Mouse (Mus musculus) CH12.LX (cell line): ENCODE results near the gene Map1b.

Experiments
- CHD1 ChIP-seq: IDR thresholded peaks from 2 replicates; pipeline ENCODE4 v1.6.1; 2012; ENCODE audit warnings: low read depth, low read length, improper control_type of control experiment, inconsistent platforms
- CTCF ChIP-seq, 2 experiments: IDR thresholded peaks in 1 of 2; conservative IDR thresholded peaks in 1 of 2; 2 replicates each; pipeline ENCODE4 v1.5.1; 2011 to 2012; ENCODE audit warnings: low read depth in 2 of 2, low read length in 2 of 2, improper control_type of control experiment in 1 of 2, inconsistent platforms in 1 of 2, mild to moderate bottlenecking in 1 of 2, moderate library complexity in 1 of 2
- MAZ ChIP-seq: IDR thresholded peaks from 2 replicates; pipeline ENCODE4 v1.6.1; 2012; ENCODE audit warnings: low read depth, mild to moderate bottlenecking, inconsistent platforms, low read length, improper control_type of control experiment, moderate library complexity
- MXI1 ChIP-seq: IDR thresholded peaks from 2 replicates; pipeline ENCODE4 v1.6.1; 2011; ENCODE audit warnings: mild to moderate bottlenecking, low read depth, low read length, improper control_type of control experiment
- POLR2A ChIP-seq: IDR thresholded peaks from 2 replicates; pipeline ENCODE4 v1.6.1; 2011; ENCODE audit warnings: low read depth, mild to moderate bottlenecking, improper control_type of control experiment, low read length

- no peak for TF ChIP-seq MAZ
- no peak for TF ChIP-seq CHD1
- no peak for TF ChIP-seq CTCF (conservative IDR thresholded peaks at IDR 0.05 in 1 of 2, IDR thresholded peaks at IDR 0.05 in 1 of 2; ENCODE audit: low read depth in 2 of 2, low read length in 2 of 2)
- no peak for TF ChIP-seq POLR2A
- no peak for TF ChIP-seq MXI1
Measured at GRCm38 (mm10) chr13:99384555-99385203, 131.7 kb downstream of the Map1b start.
